Mouse (Mus musculus) erythroblast, embryonic 14.5 days (primary cell): ENCODE measurements at regions not wholly inside any gene's neighbourhood (a gene's known extent, or its start where the extent isn't known, plus 50 kb on each side); places are given as distances from the start of the nearest gene placed in this dataset.

Experiments
- H3K27me3 ChIP-seq: 2 replicates; pipeline ENCODE4 v1.6.1; 2012; ENCODE audit warnings: inconsistent platforms; ENCODE audit not compliant: control insufficient read depth
- H3K36me3 ChIP-seq: 2 replicates; pipeline ENCODE4 v1.6.1; 2012; ENCODE audit warnings: mild to moderate bottlenecking, inconsistent platforms; ENCODE audit not compliant: control insufficient read depth
- H3K4me1 ChIP-seq: 2 replicates; pipeline ENCODE4 v1.6.1; 2012; ENCODE audit warnings: inconsistent platforms; ENCODE audit not compliant: control insufficient read depth
- H3K4me3 ChIP-seq: replicated peaks from 2 replicates; pipeline ENCODE3; 2012; ENCODE audit warnings: moderate library complexity, mild to moderate bottlenecking, inconsistent platforms
- H3K9me3 ChIP-seq: 2 replicates; pipeline ENCODE4 v1.6.1; 2012; ENCODE audit warnings: low read length, inconsistent platforms, mixed read lengths; ENCODE audit not compliant: control insufficient read depth
- GATA1 ChIP-seq: IDR thresholded peaks from 2 replicates; pipeline ENCODE4 v1.6.1; 2012; ENCODE audit warnings: low read length, inconsistent platforms, mixed read lengths
- TAL1 ChIP-seq: IDR thresholded peaks from 3 replicates; pipeline ENCODE4 v1.6.1; 2012; ENCODE audit warnings: low read length, inconsistent platforms, mixed read lengths

- Histone ChIP-seq H3K27me3 (no peaks in the 10 kb centered on the region), H3K4me3 (no peak overlapping the region), H3K4me1 (no peaks in the 10 kb centered on the region), H3K36me3 (no peaks in the 10 kb centered on the region), H3K9me3 (peaks cover 41% of the 10 kb centered on the region)
- TF ChIP-seq TAL1 (no peak), GATA1 (no peak)
These were observed 127.3 kb downstream of the CK137956 start for GRCm38 (mm10) chr4:127843421-127843820.

GRCm38 (mm10) chr4:127833668-127834067 lies 137.1 kb downstream of the CK137956 start:
- H3K4me3 ChIP-seq: no peak overlapping the region
- peaks cover 24% of the 10 kb centered on the region for H3K9me3 ChIP-seq
- no peaks in the 10 kb centered on the region for H3K4me1 ChIP-seq
- no peak for TF ChIP-seq TAL1
- TF ChIP-seq GATA1: no peak
- no peaks in the 10 kb centered on the region for H3K27me3 ChIP-seq
- no peaks in the 10 kb centered on the region for H3K36me3 ChIP-seq

- TF ChIP-seq TAL1 (no peak), GATA1 (no peak)
- H3K4me1 ChIP-seq: no peaks in the 10 kb centered on the region
- H3K4me3 ChIP-seq: no peak overlapping the region
- H3K36me3 ChIP-seq: no peaks in the 10 kb centered on the region
- H3K27me3 ChIP-seq: no peaks in the 10 kb centered on the region
- peaks cover 18% of the 10 kb centered on the region for H3K9me3 ChIP-seq
These were observed 143.8 kb downstream of the CK137956 start for GRCm38 (mm10) chr4:127826988-127827387.

DNA sequence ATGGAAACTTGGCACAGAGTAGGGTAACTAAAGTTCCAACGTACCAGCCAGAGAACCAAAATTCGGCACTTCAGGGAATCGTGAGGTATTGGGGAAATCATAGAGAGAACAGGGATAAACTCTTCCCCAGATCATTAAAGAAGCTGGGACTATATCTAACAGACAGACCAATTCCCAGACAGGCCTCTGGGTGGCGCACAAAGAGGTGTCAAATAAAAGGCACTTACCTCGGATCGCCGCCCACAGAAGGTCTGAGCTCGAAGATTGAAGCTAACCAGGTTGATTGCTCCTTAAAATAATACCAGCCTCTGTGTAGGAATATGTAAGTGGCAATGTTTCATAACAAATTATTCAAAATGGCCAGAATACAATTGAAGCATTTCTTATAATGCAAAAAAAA lies 151.2 kb downstream of the CK137956 start:
- H3K27me3 ChIP-seq: no peaks in the 10 kb centered on the region
- TF ChIP-seq GATA1: no peak
- TF ChIP-seq TAL1: no peak

DNA sequence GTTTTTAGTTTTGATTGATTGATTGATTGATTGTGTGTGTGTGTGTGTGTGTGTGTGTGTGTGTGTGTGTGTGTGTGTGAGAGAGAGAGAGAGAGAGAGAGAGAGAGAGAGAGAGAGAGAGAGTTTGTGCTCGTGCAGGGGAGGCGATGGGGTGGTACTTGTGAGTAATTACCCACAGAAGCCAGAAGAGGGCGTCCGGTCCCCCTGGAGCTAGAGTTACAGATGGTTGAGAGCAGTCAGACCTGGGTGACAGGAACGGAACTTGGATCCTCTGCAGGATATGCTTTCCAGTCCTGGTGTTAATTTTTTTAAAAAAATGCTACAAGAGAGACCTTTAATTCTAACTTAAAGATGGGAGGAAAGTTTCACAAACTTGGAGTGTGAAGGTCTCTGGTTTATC lies 151.7 kb downstream of the CK137956 start:
- TF ChIP-seq GATA1 (no peak), TAL1 (no peak)
- Histone ChIP-seq H3K4me3 (no peak overlapping the region), H3K9me3 (peaks cover 30% of the 10 kb centered on the region), H3K27me3 (no peaks in the 10 kb centered on the region), H3K36me3 (no peaks in the 10 kb centered on the region), H3K4me1 (no peaks in the 10 kb centered on the region)

More for the DNA sequence above, 151.2 kb downstream of the CK137956 start:
- Histone ChIP-seq H3K9me3 (peaks cover 26% of the 10 kb centered on the region), H3K36me3 (no peaks in the 10 kb centered on the region), H3K4me1 (no peaks in the 10 kb centered on the region), H3K4me3 (no peak overlapping the region)

DNA sequence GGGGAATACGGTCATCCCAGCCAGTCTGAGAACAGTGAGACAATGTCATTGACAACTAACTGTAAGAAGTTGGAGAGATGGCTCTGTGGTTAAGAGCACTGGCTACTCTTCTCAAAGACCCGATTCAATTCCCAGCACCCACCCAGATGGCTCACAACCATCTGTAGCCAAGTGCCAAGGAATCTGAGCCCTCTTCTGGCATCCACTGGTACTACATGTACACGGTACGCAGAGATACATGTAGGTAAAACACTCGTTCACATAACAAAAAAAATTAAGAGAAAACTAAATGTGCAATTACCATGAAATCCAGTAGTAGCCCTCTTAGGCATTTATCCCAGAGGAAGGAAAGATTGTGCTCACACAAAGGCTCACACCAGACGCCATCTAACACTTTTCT lies 156.1 kb downstream of the CK137956 start:
- Histone ChIP-seq H3K4me1 (no peaks in the 10 kb centered on the region), H3K9me3 (peaks cover 39% of the 10 kb centered on the region), H3K27me3 (no peaks in the 10 kb centered on the region), H3K4me3 (no peak overlapping the region), H3K36me3 (no peaks in the 10 kb centered on the region)
- TF ChIP-seq TAL1 (no peak), GATA1 (no peak)

GRCm38 (mm10) chr4:127812047-127812545 lies 158.7 kb downstream of the CK137956 start:
- no peaks in the 10 kb centered on the region for H3K36me3 ChIP-seq
- H3K27me3 ChIP-seq: no peaks in the 10 kb centered on the region
- no peaks in the 10 kb centered on the region for H3K4me1 ChIP-seq
- H3K9me3 ChIP-seq: peaks cover 42% of the 10 kb centered on the region
- no peak for TF ChIP-seq TAL1
- TF ChIP-seq GATA1: no peak
- H3K4me3 ChIP-seq: no peak overlapping the region

DNA sequence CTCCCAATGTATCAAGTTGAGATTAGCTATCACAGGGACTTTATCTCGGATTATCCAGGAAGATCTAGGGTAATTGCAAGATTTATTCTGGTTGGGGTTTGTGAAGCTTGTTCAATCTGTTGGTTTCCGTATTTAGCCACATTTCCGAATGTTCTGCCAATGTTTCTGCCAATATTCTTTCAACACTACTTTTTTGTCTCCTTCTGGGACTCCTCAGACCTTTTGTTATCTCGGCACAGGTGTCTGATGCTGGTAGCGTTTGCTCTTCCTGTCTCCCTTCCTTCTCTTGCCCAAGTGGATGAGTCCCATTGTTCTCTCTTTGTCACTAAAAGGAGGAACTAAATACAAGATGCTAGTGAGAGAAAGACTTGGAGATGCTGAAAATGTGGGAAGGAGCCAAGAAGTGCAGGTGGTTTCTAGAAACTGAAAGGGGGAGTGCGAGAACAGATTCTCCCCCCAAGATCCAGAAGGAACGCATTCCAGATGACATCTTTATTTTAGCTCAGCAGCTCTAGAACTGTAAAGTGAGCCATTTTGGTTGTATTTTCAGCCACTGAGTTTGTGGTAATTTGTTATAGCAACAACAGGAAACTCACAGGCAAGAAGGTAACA lies 159.7 kb downstream of the CK137956 start:
- Histone ChIP-seq H3K36me3 (no peaks in the 10 kb centered on the region), H3K27me3 (no peaks in the 10 kb centered on the region), H3K9me3 (peaks cover 48% of the 10 kb centered on the region), H3K4me1 (no peaks in the 10 kb centered on the region), H3K4me3 (no peak overlapping the region)
- TF ChIP-seq GATA1 (no peak), TAL1 (no peak)

DNA sequence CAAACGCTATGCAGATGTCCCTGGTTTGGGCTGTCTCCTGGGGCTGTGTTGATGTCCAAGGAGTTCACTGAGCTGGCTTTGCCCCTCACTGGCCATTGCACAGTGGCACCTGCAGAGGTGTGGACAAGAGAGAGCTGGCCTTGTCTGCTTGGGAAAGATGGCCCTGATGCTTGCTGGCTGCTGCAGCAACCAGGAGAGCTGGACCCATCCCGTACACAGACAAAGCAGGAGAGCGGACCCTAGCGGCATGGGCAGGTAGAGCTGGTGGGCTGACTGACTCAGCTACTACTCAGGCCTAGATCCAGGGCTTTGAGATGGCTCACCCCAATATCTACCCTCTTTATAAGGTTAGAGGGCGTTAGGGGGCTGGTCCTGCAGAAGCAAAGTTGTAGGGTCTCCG lies 161.7 kb downstream of the CK137956 start:
- Histone ChIP-seq H3K4me1 (no peaks in the 10 kb centered on the region), H3K36me3 (no peaks in the 10 kb centered on the region), H3K9me3 (peaks cover 50% of the 10 kb centered on the region), H3K27me3 (no peaks in the 10 kb centered on the region), H3K4me3 (no peak overlapping the region)
- TF ChIP-seq TAL1 (no peak), GATA1 (no peak)

- Histone ChIP-seq H3K9me3 (peaks cover 68% of the 10 kb centered on the region), H3K36me3 (no peaks in the 10 kb centered on the region), H3K4me3 (no peak overlapping the region), H3K4me1 (no peaks in the 10 kb centered on the region), H3K27me3 (no peaks in the 10 kb centered on the region)
- no peak for TF ChIP-seq GATA1
- TF ChIP-seq TAL1: no peak
These were observed 181.5 kb downstream of the CK137956 start for GRCm38 (mm10) chr4:127789206-127789605.
